Mouse (Mus musculus) hindbrain, embryonic 10.5 days (tissue): ENCODE measurements around the gene Gpr45. TPM values are rescaled to one million over a fixed set of nuclear protein-coding genes. Genes with fewer than 3 reads are reported as not detected.
A peak's percentile ranks its signal among the peaks of the same experiment; 100 is the strongest.

ENCODE experiments used
- DNase-seq: peaks from one replicate; pipeline ENCODE4 v3.0.0-alpha.2; 2017; ENCODE audit warnings: low spot score
- H3K27ac ChIP-seq: fragments of 300-500 bp; sonication (generic); 2 replicates; pipeline ENCODE4 v1.5.1; 2016; ENCODE audit warnings: mild to moderate bottlenecking, moderate library complexity
- H3K27me3 ChIP-seq: fragments of 300-500 bp; sonication (generic); 2 replicates; pipeline ENCODE4 v1.6.1; 2016; ENCODE audit warnings: mild to moderate bottlenecking; ENCODE audit not compliant: poor library complexity, insufficient read depth, severe bottlenecking
- H3K36me3 ChIP-seq: fragments of 300-500 bp; sonication (generic); 2 replicates; pipeline ENCODE4 v1.6.1; 2016; ENCODE audit warnings: mild to moderate bottlenecking, moderate library complexity
- H3K4me1 ChIP-seq: fragments of 300-500 bp; sonication (generic); replicated peaks from 2 replicates; pipeline ENCODE4 v1.6.1; 2016; ENCODE audit warnings: mild to moderate bottlenecking
- H3K4me3 ChIP-seq: fragments of 300-500 bp; sonication (generic); 2 replicates; pipeline ENCODE4 v1.5.1; 2016; ENCODE audit warnings: mild to moderate bottlenecking, moderate library complexity
- H3K9me3 ChIP-seq: fragments of 300-500 bp; sonication (generic); 2 replicates; pipeline ENCODE4 v1.6.1; 2016; ENCODE audit warnings: mild to moderate bottlenecking, moderate library complexity
- WGBS: fragments of 180-500 bp; shearing (Covaris S2); methylation state at CpG from one replicate; pipeline ENCODE4 v1.1.7; 2016; 5-methylcytosine and 5-hydroxymethylcytosine counted together
- polyA plus RNA-seq: library from polyadenylated mRNA; unstranded; fragments of >200 nt; fragmentation: Nextera tagmentation; extraction: Ambion mirVana; gene quantifications from 2 replicates; pipeline ENCODE4 v1.2.1, GENCODE M21; 2016

The Gpr45 gene
- polyA plus RNA-seq, 1 experiment from 2014 or later = 13.0 TPM

DNA sequence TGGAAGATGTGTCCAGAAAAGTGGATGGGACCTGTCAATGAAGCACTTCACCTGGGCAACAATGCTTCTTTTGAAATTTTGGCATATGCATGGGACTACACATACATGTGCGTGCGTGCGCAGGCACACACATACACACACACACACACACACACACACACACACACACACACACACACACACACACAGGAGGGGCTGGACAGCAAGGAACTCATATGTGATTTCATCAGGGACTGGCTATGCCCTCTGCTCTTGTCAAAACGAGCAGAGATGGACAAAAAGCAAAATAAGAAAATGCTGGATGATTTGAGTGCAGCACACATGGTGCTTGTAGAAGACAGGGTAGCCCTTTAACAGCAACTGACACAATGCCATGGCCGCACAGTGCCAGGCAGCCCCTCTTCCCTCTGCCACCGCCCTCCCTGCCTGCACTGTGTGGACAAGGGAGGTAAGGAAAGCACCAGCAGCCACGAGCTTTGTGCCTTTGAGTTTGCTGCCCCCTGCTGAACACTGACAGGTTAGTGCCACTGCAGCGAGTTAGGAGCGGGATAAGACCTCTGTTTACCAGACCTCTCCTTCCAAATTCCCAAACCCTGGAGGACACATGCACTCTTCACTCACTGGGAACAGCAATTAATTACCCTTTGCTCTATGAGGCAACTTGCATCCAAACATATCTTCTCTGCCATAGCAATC is 113.1 kb downstream of the Gpr45 start:
- peak; percentile 75 for DNase-seq
- H3K4me3 ChIP-seq = no peak overlapping the region
- H3K36me3 ChIP-seq = peaks cover 68% of the 10 kb centered on the region
- 53% methylated on average over 9 of the region's 9 CpGs for WGBS
- H3K4me1 ChIP-seq = no peaks in the 10 kb centered on the region
- no peaks in the 10 kb centered on the region for H3K27me3 ChIP-seq
- H3K27ac ChIP-seq = no peak overlapping the region
- no peaks in the 10 kb centered on the region for H3K9me3 ChIP-seq

DNA sequence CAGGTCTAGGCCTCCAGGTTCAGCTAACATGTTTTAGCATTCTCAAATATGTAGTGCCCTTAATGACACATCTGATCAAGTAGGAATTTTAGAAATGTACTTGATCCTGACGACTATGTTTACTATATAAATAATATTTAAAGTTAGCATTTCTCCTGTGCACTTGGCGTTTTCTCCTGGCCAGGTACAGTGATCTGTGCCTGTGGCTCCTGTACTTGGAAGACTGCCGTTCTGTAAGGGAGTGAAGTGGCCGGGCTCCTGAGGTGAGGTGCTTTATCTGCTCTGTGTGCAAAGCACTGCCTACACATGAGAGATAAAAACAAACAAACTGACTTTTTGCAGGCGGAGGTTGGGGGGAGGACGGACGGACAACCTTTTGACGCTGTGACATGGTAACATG is 113.9 kb downstream of the Gpr45 start:
- H3K4me3 ChIP-seq = no peak overlapping the region
- no peak overlapping the region for H3K27ac ChIP-seq
- 86% methylated on average over 8 of the region's 8 CpGs for WGBS
- H3K9me3 ChIP-seq = no peaks in the 10 kb centered on the region
- H3K36me3 ChIP-seq = peaks cover 67% of the 10 kb centered on the region
- H3K27me3 ChIP-seq = no peaks in the 10 kb centered on the region
- H3K4me1 ChIP-seq = no peaks in the 10 kb centered on the region
- DNase-seq = no peak

DNA sequence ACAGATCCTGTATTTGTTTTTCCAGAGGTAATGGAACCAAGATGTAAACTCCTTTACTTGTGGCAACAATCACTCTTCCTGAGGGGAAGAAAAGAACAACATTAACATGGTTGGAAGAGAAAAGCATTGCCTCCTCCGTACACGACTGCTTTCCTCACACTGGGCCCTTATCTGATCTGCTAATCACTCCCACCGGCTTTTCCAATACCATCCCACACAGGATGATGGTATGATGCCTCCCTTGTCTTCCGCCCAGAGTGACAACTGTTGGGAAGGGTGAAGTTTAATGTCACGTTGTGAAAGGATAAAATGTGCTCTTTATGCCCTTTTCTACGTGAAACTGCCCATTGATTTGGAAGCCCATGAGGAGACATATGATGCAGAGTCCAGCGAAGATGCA is 114.9 kb downstream of the Gpr45 start:
- Histone ChIP-seq H3K4me1 (no peaks in the 10 kb centered on the region), H3K27me3 (no peaks in the 10 kb centered on the region), H3K4me3 (no peak overlapping the region), H3K9me3 (no peaks in the 10 kb centered on the region), H3K36me3 (peaks cover 67% of the 10 kb centered on the region), H3K27ac (no peak overlapping the region)
- 80% methylated on average over 7 of the region's 7 CpGs for WGBS
- DNase-seq = no peak

DNA sequence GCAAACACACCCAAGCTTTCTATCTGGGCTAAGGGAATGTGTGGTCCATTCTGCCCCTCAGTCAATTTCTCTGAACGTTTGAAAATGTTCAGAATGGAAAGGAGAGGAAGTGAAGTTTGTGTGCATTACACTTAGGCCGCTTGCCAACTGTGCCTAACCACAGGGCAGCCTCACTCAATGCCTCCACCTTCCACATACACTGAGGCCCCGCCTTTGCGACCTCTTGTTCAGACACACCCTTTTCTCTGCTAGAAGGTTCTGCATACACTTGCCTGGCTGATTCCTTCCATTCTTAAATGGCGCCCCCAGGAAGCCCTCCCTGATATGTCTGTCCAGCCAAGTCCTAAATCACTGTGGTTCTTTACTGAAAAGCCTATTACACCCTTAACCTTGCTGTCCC is 118.1 kb downstream of the Gpr45 start:
- H3K4me1 ChIP-seq = no peaks in the 10 kb centered on the region
- H3K27ac ChIP-seq = no peak overlapping the region
- DNase-seq = no peak
- peaks cover 69% of the 10 kb centered on the region for H3K36me3 ChIP-seq
- H3K9me3 ChIP-seq = no peaks in the 10 kb centered on the region
- 91% methylated on average over 5 of the region's 5 CpGs for WGBS
- no peaks in the 10 kb centered on the region for H3K27me3 ChIP-seq
- H3K4me3 ChIP-seq = no peak overlapping the region

- no peak overlapping the region for H3K4me3 ChIP-seq
- peaks cover 67% of the 10 kb centered on the region for H3K36me3 ChIP-seq
- no peak for DNase-seq
- H3K27ac ChIP-seq = no peak overlapping the region
- H3K27me3 ChIP-seq = no peaks in the 10 kb centered on the region
- no peaks in the 10 kb centered on the region for H3K4me1 ChIP-seq
- 95% methylated on average over 8 of the region's 8 CpGs for WGBS
- no peaks in the 10 kb centered on the region for H3K9me3 ChIP-seq
These were observed 119.4 kb downstream of the Gpr45 start for GRCm38 (mm10) chr1:43072028-43072427.

- Histone ChIP-seq H3K27me3 (no peaks in the 10 kb centered on the region), H3K27ac (no peak overlapping the region), H3K4me1 (no peaks in the 10 kb centered on the region), H3K4me3 (no peak overlapping the region), H3K36me3 (peaks cover 62% of the 10 kb centered on the region), H3K9me3 (no peaks in the 10 kb centered on the region)
- DNase-seq = no peak
- 84% methylated on average over 1 of the region's 1 CpGs for WGBS
These were observed 119.9 kb downstream of the Gpr45 start for GRCm38 (mm10) chr1:43072561-43072960.

GRCm38 (mm10) chr1:43074791-43075190 is 122.1 kb downstream of the Gpr45 start:
- H3K4me3 ChIP-seq = no peak overlapping the region
- H3K4me1 ChIP-seq = no peaks in the 10 kb centered on the region
- 92% methylated on average over 2 of the region's 2 CpGs for WGBS
- DNase-seq = no peak
- no peak overlapping the region for H3K27ac ChIP-seq
- no peaks in the 10 kb centered on the region for H3K9me3 ChIP-seq
- no peaks in the 10 kb centered on the region for H3K27me3 ChIP-seq
- H3K36me3 ChIP-seq = peaks cover 53% of the 10 kb centered on the region

DNA sequence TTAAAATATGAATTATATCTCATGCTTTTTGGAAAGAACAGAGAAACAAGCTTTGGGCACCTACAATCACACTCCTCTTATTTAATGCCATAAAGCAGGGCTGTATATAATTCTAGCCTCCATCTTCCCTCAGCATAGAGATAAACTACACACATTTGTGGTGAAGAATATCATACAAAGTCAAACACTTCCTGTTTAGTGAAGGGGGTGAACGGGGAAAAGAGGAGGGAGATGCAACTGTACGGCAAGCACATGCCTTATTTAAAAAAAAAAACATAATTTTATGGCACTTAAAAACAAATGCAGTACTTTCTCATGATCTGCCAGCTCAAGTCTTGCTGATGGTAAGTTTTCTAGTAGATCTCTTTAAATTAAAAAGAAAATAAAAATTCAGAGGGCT is 125.5 kb downstream of the Gpr45 start:
- H3K27ac ChIP-seq = no peak overlapping the region
- H3K4me1 ChIP-seq = no peaks in the 10 kb centered on the region
- no peak overlapping the region for H3K4me3 ChIP-seq
- no peaks in the 10 kb centered on the region for H3K9me3 ChIP-seq
- H3K36me3 ChIP-seq = peaks cover 27% of the 10 kb centered on the region
- DNase-seq = no peak
- WGBS = 93% methylated on average over 2 of the region's 2 CpGs
- H3K27me3 ChIP-seq = no peaks in the 10 kb centered on the region

- Histone ChIP-seq H3K4me1 (no peaks in the 10 kb centered on the region), H3K36me3 (peaks cover 12% of the 10 kb centered on the region), H3K27ac (no peak overlapping the region), H3K9me3 (no peaks in the 10 kb centered on the region), H3K4me3 (no peak overlapping the region), H3K27me3 (no peaks in the 10 kb centered on the region)
- 89% methylated on average over 5 of the region's 5 CpGs for WGBS
- DNase-seq = no peak
These were observed 130.3 kb downstream of the Gpr45 start for GRCm38 (mm10) chr1:43082946-43083345.

Other genes with a start within 250 kb of the Gpr45 start
- 49.6 and 53.8 TPM in 2 replicates for gene Mrps9, start 101.6 kb upstream of the Gpr45 start, polyA plus RNA-seq
- 14.4 and 16.3 TPM in 2 replicates for gene Tgfbrap1, start 145.8 kb downstream of the Gpr45 start, polyA plus RNA-seq
- gene AI597479, start 145.8 kb downstream of the Gpr45 start, polyA plus RNA-seq = 34.9 and 42.1 TPM in 2 replicates
- gene Fhl2, start 244.1 kb downstream of the Gpr45 start, polyA plus RNA-seq = 7.6 and 11.2 TPM in 2 replicates